Mouse (Mus musculus) megakaryocyte, embryonic 14.5 days (primary cell): Measurements from ENCODE around the gene Il10ra. TPM values are rescaled to one million over a fixed set of nuclear protein-coding genes. Genes with fewer than 3 reads are reported as not detected.

Experiments
- H3K27me3 ChIP-seq: replicated peaks from 2 replicates; pipeline ENCODE3; 2012; ENCODE audit warnings: inconsistent platforms
- H3K36me3 ChIP-seq: replicated peaks from 2 replicates; pipeline ENCODE3; 2012; ENCODE audit warnings: low read length, inconsistent platforms, mixed read lengths
- H3K4me1 ChIP-seq: 2 replicates; pipeline ENCODE4 v1.6.1; 2012; ENCODE audit warnings: inconsistent platforms
- H3K4me3 ChIP-seq: replicated peaks from 2 replicates; pipeline ENCODE3; 2012; ENCODE audit warnings: moderate library complexity, mild to moderate bottlenecking, inconsistent platforms
- H3K9me3 ChIP-seq: 2 replicates; pipeline ENCODE4 v1.6.1; 2012; ENCODE audit warnings: inconsistent platforms
- FLI1 ChIP-seq: IDR thresholded peaks from 2 replicates; pipeline ENCODE4 v1.6.1; 2012; ENCODE audit warnings: low read length, inconsistent platforms, mixed read lengths
- GATA1 ChIP-seq: IDR thresholded peaks from 3 replicates; pipeline ENCODE4 v1.6.1; 2012; ENCODE audit warnings: mixed read lengths, low read length, inconsistent platforms, borderline replicate concordance
- polyA plus RNA-seq: library from polyadenylated mRNA; stranded (reverse); fragments of >175 nt; gene quantifications from 2 replicates; pipeline ENCODE4 v1.2.3, GENCODE M21; 2012; ENCODE audit warnings: low replicate concordance; ENCODE audit not compliant: insufficient read depth

The Il10ra gene
- polyA plus RNA-seq, 1 experiment: 7.7 TPM

DNA sequence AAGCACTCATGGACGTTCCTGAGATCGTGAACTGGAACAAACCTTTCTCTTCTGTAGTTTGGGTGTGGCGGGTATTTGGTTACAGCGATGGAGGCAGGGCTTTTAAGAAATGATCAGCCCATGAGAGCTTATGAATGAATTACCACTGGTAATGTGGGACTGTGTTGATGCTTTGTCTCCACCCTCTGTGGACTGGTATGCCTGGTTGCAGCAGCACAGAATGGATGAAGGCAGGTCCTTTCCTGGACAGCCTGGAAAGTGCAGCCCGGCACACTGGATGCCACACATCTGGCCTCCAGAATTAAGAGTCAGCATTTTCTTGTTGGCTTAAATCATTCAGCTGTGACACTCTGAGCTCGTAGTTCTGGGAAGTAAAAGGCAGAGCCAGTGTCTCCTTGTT is 56.9 kb downstream of the Il10ra start:
- Histone ChIP-seq H3K27me3 (peaks cover 72% of the 10 kb centered on the region), H3K4me1 (peaks cover 20% of the 10 kb centered on the region), H3K4me3 (no peak overlapping the region), H3K36me3 (no peaks in the 10 kb centered on the region), H3K9me3 (peaks cover 6% of the 10 kb centered on the region)
- no peak for TF ChIP-seq FLI1
- no peak for TF ChIP-seq GATA1

GRCm38 (mm10) chr9:45207015-45207743 is 61.8 kb downstream of the Il10ra start:
- H3K9me3 ChIP-seq: no peaks in the 10 kb centered on the region
- H3K27me3 ChIP-seq: peaks cover 67% of the 10 kb centered on the region
- TF ChIP-seq GATA1: no peak
- no peak for TF ChIP-seq FLI1
- no peak overlapping the region for H3K4me3 ChIP-seq
- peaks cover 35% of the 10 kb centered on the region for H3K4me1 ChIP-seq
- no peaks in the 10 kb centered on the region for H3K36me3 ChIP-seq

GRCm38 (mm10) chr9:45206121-45206520 is 62.8 kb downstream of the Il10ra start:
- Histone ChIP-seq H3K9me3 (no peaks in the 10 kb centered on the region), H3K36me3 (no peaks in the 10 kb centered on the region), H3K4me1 (peaks cover 35% of the 10 kb centered on the region), H3K4me3 (no peak overlapping the region), H3K27me3 (peaks cover 67% of the 10 kb centered on the region)
- TF ChIP-seq FLI1: no peak
- no peak for TF ChIP-seq GATA1

DNA sequence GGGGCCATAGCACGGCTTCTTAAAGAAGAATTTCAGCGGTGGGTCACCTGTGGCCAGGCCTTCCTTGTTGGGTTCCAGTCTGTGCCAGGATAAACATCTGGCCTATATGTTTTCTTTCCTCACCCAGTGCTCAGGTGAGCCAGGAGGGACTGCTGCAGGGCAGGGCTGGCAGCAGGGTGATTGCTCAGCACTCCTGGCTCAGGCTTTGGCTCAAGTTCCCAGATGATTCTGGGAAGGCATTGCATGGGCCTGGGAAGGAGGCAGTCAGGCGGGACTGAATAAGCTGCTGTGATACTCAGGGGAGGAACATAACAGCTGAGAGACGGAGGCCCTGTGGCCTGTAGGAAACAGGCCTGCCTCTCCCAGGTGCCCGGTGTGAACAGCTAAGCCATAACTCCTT is 63.8 kb downstream of the Il10ra start:
- H3K4me3 ChIP-seq: no peak overlapping the region
- H3K9me3 ChIP-seq: no peaks in the 10 kb centered on the region
- H3K27me3 ChIP-seq: peaks cover 67% of the 10 kb centered on the region
- TF ChIP-seq FLI1 (no peak), GATA1 (no peak)
- peaks cover 35% of the 10 kb centered on the region for H3K4me1 ChIP-seq
- H3K36me3 ChIP-seq: no peaks in the 10 kb centered on the region

Other genes starting within 250 kb of the Il10ra start
- gene Mpzl2, start 229.3 kb downstream of the Il10ra start, polyA plus RNA-seq: not detected in 2 replicates
- not detected in 2 replicates for gene Mpzl3, start 214.0 kb downstream of the Il10ra start, polyA plus RNA-seq
- gene Jaml, start 190.0 kb downstream of the Il10ra start, polyA plus RNA-seq: 0.40 TPM in 1 of 2 replicates, not detected in the other
- gene Scn2b, start 151.4 kb downstream of the Il10ra start, polyA plus RNA-seq: 0.09 TPM in 1 of 2 replicates, not detected in the other
- not detected in 2 replicates for gene Scn4b, start 130.8 kb downstream of the Il10ra start, polyA plus RNA-seq
- 0.13 TPM in 1 of 2 replicates, not detected in the other for gene BC049352, start 87.1 kb downstream of the Il10ra start, polyA plus RNA-seq
- gene Tmprss4, start 65.1 kb downstream of the Il10ra start, polyA plus RNA-seq: not detected in 2 replicates
- gene Tmprss13, start 50.0 kb upstream of the Il10ra start, polyA plus RNA-seq: 0.02 TPM in 1 of 2 replicates, not detected in the other
- gene Fxyd6, start 101.0 kb upstream of the Il10ra start, polyA plus RNA-seq: not detected in 2 replicates
- gene Fxyd2, start 130.5 kb upstream of the Il10ra start, polyA plus RNA-seq: 0.64 and 7.6 TPM in 2 replicates
- not detected in 2 replicates for gene Dscaml1, start 157.5 kb upstream of the Il10ra start, polyA plus RNA-seq